Mouse (Mus musculus) layer of hippocampus, adult 9-11 months (tissue): Measurements from ENCODE around the gene Vps36.

ENCODE experiments used
- DNase-seq: peaks from one replicate; pipeline ENCODE4 v3.0.0; 2022

The Vps36 gene

DNA sequence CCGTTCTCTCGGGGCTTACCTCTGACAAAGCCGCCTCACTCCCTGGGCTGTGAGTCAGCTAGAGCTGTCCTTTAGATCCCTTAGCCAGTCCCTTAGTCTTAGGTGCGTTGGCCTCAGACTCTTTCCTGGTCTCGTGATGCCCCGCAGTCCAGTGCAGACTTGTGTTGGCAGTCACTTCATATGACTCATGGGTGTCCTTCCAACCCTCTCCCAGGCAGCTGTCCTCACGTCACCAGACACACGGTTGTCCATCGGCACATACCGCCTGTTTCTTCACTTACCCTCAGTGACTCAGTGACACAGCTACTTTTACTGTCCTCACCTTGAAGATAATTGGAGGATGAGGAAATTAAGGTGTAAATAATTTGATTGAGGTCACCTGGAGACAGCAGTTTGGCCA lies 22.2 kb downstream of the Vps36 start:
- no peak for DNase-seq

DNA sequence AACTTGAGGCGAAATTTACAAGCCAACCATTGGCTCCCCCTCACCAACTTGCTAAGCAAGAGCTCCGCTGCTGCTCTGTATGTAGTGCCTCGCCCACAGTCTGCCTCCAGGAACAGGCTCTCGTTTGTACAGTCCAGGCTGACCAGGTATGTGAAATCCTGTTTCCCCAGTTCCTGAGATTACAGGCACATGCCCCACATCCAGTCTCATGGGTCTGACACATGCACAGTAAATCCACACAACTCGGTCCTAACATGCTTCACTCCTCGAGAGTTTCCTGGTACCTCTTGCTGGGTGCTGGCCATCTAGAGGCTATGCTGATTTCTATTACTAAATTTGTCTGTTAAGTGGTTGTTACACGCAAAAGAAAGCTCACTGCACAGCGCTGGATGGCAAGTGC lies 33.8 kb downstream of the Vps36 start:
- no peak for DNase-seq

DNA sequence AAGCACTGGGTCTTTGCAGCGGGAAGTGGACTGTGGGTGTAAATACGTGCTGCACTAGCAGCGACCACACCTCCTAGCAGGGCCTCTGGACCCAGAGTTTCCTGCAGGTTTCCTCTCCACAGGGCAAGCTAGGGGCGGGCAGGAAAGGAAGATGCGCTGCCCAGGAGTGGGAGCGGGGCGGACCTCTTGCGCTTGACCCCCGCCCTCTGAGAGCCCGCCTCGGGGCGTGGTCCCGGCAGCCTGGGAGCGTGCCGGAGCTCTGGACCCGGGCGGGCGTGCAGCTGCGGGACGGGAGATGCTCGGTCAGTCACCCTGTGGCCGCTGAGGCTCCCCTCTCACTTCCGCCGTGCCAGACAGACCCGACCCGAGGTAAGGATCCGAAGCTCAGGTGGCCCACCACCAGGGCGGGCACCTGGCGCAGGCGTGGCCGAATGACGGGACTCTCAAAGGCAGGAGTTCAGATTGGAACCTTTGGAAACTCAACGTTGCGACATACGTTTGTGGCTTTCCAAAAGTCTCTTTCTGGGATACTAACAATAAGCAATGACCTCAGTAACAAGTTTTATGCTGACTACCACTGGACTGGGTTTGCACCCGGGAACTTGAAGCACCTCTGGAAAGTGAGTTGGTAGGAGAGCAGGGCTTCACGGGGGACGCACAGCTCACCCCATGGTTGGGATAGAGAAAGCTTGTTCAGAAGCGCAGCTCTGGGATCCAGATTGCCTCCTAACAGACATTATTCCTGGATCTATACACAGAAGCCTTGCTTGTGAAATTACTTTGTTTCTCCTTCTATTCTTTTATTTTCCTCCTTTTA lies 34.7 kb downstream of the Vps36 start, which contains the start of gene Thsd1:
TSS of gene Thsd1 (plus strand) at position 253 of the 817 bp plus-strand sequence.
- no peak for DNase-seq

DNA sequence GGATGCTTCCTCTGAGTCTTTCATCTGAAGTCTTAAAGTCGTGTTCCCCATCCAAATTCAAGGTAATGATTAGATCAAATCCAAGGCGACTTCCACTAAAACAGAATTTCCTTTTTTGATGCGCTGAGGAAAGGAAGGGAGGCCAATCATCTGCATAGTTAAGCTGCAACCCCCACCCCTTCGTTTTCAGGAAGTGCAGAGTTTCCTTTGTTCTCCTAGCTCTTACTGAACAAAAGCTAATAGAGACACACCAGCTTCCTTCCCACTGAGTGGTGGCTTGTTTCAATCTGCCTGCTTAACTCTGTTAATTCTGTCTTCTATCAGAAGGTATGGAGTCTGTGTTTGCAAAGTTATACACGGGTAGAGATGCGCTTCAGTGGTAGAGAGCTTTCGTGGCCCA lies 36.0 kb downstream of the Vps36 start:
- DNase-seq = no peak

DNA sequence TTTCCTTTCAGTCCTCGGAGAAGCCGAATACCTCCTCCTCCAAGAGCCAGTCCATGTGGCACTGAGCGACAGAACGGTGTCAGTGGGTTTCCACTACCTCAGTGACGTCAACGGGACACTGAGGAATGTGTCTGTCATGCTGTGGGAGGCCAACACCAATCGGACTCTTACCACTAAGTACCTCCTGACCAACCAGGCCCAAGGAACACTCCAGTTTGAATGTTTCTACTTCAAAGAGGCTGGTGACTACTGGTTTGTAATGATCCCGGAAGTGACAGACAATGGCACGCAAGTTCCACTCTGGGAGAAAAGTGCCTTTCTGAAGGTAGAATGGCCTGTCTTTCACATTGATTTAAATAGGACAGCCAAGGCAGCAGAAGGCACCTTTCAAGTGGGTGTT lies 50.4 kb downstream of the Vps36 start:
- DNase-seq = no peak

DNA sequence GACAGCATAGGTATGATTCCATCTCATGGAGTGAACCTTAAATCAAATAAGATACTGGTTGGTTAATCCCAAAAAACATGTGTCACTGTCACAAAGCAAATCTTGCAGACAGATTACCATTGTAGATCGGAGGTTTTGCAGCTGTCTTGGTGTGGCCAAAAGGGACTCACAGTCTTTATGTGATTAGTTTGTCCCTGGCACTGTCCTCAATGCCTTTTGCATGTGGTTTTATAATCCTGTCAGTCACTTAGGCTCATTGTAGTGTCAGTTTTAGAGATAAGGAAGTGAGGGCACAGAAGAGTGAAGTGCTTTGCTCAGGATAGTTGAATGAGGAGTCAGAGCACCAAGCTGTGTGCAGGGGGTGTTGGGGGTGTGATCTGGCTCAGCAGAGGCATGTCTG lies 53.1 kb downstream of the Vps36 start:
- no peak for DNase-seq

DNA sequence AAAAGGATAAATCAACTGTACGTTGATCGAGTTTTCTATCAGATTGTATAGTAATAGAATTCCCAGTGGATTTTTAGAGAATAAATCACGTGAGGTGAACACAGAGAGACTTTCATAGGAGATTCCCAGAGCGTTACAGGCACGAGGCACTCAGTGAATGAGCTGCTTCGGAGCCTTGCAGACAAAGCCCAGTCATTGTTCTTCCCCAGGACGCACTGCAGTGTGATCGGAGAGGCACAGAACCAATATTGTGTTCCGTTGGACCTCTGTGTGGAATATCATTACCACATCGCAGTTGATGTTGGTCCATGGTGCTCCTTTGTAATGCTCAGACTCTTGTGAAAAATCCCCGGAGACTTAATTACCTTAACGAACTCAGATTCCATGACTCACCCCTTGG lies 55.3 kb downstream of the Vps36 start:
- DNase-seq = peak; percentile 44

DNA sequence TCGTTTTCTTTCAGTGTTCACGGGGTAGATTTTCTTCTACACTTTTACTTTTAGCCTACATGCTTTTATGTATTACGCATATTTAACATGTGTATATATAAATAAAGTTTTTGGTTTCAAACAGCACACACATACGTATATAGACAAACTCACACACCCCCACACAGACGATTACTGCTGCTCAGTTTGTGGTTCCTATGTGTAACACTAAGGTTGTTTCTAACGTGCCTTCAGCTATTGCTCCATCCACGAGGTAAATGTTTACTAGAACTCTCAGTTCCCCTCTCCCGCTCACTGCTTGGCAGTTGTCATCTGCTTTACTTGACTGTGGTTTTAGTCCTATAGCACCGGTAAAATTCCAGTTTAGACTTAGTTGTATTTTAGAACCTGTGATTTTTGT lies 56.5 kb downstream of the Vps36 start:
- DNase-seq = no peak

DNA sequence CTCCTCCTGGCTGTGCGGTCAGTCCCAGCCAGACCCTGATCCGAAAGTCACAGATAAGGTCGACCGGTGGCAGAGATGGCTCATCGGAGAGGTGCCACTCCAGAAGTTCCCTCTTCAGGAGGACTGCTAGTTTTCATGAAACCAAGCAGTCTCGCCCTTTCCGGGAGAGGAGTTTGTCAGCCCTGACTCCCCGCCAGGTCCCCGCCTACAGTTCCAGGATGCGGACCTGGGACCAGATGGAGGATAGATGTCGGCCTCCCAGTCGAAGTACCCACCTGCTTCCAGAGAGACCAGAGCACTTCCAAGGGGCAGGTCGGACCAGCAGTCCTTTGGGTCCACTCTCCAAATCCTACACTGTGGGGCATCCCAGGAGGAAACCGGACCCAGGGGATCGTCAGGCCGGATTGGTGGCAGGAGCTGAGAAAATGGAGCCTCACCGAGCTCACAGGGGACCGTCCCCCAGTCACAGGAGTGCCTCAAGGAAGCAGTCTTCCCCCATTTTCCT lies 66.4 kb downstream of the Vps36 start:
- DNase-seq = no peak

DNA sequence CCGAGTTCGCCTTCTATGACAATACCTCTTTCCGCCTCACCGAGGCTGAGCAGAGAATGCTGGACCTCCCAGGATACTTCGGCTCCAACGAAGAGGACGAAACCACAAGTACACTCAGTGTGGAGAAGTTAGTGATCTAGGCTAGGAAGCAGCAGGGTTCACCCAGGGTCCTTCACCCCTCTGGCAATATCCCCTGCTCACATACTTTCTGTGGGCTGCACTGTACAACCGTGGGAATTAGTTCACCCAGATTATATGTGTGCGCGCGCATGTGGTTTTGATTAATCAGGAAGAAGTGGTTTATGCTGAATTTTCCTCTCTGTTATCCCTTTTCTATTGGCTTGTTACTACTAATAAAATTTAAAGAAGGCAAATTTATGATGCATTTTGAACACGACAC lies 66.9 kb downstream of the Vps36 start:
- no peak for DNase-seq

DNA sequence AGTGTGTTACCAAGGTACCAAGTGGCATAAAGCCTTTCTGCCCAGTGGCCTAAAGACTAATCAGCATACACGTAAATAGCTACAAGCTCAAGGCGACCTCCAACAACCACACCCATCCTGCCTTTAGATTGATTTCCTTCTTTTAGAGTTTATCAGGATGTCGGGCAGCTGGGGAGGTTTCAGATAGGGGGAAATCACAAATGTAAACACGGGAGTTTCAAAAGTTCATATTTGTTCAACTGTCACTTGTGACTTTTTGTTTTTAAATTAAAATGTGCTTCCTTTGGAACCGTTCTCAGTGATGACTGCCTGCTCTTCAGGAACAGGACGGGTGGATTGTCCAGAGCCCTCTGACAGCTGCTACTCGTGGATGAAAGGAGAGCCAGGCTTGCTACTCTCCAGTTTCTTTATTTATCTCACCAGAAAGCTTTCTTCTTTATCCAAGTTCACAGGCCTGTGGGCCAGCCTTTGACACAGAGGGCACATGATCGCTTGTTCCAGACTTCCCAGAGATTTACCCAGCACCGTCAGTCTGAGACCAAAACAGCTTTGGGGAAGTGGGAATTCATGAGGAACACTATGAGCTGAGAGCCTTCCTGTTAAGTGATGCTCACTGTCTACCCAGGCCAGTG lies 67.6 kb downstream of the Vps36 start:
- DNase-seq = no peak

DNA sequence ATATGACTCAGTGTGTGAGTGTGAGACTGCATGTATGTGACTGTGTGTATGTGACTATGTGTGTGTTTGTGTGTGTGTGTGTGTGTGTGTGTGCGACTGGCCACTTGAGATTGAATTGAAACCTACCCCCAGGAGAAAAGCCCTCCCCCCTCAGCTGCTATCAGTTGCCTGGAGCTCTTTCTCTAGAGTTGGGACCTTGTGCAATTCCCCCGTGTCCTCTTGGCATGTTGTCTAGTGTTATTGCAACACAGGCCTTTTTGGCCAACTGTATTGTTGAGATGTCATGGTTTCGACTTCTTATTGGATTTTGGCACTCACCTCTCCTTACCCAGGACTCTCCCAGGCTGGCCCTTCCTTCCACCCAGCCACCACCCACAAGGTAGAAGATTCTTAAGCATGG lies 69.7 kb downstream of the Vps36 start:
- DNase-seq = no peak

DNA sequence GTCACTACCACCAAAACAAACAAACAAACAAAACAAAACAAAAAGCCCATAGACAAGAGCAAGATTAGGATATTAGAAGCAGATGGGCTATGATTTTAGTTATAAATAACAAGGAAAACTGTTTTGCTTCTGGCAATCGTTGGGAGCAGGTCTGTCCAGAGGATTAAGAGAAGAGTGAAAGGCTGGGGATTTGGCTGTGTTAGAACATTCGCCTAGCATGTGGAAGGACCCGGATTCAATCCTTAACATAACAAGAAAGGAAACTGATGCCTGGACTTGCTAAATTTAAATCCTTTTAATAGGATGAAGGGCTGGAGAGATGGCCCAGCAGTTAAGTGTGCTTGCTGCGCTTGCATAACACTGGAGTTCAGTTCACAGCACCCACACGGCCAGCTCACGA lies 71.7 kb downstream of the Vps36 start:
- no peak for DNase-seq

DNA sequence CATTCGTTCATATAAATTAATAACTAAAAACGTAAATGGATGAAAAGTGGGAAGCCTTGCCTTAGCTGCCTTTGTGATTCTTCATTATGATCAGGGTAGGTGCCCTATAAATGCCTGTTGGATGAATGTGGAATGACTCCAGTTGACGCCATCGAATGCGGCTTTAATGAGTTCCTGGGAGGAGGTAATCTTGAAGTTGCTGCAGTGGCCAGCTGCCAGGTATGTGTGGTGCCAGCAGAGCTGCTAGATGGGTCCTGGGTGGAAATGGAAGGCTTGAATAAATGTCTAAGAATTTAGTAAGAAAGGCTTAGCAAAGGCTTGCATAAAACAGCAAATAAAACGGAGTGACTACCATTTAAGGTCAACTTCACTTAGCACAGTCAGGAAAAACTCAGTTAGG lies 72.2 kb downstream of the Vps36 start:
- DNase-seq = no peak

DNA sequence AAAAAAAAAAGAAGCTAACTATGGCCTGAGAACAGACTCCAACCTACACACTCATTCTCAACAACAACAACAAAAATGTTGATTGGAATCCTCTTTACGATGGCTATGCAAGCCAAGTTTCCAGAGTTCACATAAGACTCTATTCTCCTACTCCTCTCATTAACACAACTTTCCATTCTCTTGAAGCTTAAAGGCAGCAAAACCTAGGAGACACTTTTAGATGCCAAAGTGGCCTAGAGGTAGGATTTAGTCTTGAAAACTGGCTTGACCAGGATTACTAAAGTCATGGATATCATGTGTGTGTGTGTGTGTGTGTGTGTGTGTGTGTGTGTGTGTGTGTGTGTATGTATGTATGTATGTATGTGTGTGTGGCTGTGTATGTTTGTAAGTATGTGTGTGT lies 72.6 kb downstream of the Vps36 start:
- no peak for DNase-seq

DNA sequence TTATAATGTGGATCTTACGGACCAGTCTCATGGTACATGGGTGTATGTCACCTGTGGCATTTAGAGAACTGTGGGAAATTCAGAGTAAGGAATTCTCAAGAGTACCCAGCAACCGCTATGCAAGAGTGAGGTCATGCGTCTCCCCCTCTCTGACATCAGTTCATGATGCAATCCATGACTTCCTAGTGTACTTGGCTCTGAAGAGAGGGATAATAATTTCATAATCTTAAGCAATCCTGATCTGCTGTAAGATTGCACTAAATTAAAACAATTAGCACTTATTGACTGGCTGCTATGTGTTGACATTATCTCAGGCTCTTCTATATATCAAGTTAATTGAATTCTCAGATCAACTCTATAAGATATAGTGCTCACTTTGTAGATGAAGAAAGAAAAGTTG lies 74.2 kb downstream of the Vps36 start:
- no peak for DNase-seq
